ENCODE assay signal across 14 mouse cellular contexts in the genomic region with DNA sequence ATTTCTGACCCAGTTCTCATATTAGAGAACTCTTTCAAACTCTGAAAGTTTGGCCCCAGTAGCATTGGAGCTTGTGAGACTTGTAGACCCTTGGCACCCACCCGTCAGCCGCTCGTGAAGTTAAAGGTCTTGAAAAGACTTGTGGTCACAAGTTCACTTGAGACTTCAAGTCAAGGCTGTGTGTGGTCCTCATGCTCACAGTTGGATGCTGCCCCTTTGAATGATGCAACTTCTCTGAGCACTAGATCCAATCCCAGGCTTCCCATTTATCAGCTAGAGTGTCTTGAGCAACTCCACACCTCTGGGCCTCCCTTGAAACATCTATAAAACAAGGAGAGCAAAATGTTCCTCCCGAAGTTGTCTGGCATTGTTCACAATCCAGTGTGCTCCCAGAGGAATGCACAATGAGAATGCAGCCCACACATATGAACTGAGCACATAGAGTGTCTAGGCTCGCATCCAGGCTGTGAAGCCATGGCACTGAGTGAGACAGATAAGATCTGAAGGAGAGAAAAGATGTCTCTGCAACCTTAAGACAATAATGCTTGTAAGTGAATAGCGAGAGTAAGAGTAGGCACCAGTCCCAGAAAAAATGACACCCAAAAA.
DNase-seq lines count a peak whose midpoint lies in the region; ATAC-seq lines count a peak whose summit lies in the region.
"Had no signal": no experiment of that assay in that cellular context is flagged by ENCODE, and none has a peak within 500 bp of the region (broad histone marks: within the 10 kb centered on the region; RNA-seq: fewer than 3 reads in every experiment).

No protein-coding gene starts in this region.

- DNase-seq in kidney, postnatal 14 days = peak; percentile 4
- DNase-seq in kidney, postnatal 25 days = no peak
- DNase-seq in heart, adult 9 months (ENCODE audit: low spot score in 2 of 2) = peak; percentile 18 to 23
- no peak for DNase-seq in limb, embryonic 10.5 days (ENCODE audit: low spot score)
- DNase-seq in skeletal muscle tissue, adult 2 months (ENCODE audit: low read depth, low spot score) = peak; percentile 20
- DNase-seq in embryo, embryonic 9.5 days (ENCODE audit: extremely low spot score) = no peak
- DNase-seq: gastrocnemius, adult 2 months had no signal

- no peak overlapping the region for H3K4me2 ChIP-seq in midbrain, embryonic 16.5 days (ENCODE audit: low read length)
- H3K4me2 ChIP-seq: embryonic facial prominence, embryonic 15.5 days; forebrain, embryonic 13.5 days; liver, embryonic 12.5 days; neural tube, embryonic 13.5 days had no signal

- no peak for ATAC-seq in midbrain, embryonic 16.5 days
- ATAC-seq: forebrain, embryonic 13.5 days; liver, embryonic 12.5 days had no signal

- H3K4me1 ChIP-seq in limb, embryonic 10.5 days = peaks cover 43% of the 10 kb centered on the region
- peaks cover 11% of the 10 kb centered on the region for H3K4me1 ChIP-seq in midbrain, embryonic 16.5 days (ENCODE audit: control insufficient read depth, insufficient read depth, low read length)
- H3K4me1 ChIP-seq: liver, embryonic 12.5 days; megakaryocyte, embryonic 14.5 days had no signal

- 0 out of 2 replicates have a peak overlapping the region, but pooled peaks have one; percentile 20 for H3K27ac ChIP-seq in limb, embryonic 10.5 days
- H3K27ac ChIP-seq in midbrain, embryonic 16.5 days (ENCODE audit: low read length) = no peak overlapping the region
- H3K27ac ChIP-seq: embryonic facial prominence, embryonic 15.5 days; forebrain, embryonic 13.5 days; gastrocnemius, adult 2 months; layer of hippocampus, adult 2 months; liver, embryonic 12.5 days; neural tube, embryonic 13.5 days had no signal

- 88% methylated on average over 6 of the region's 6 CpGs for WGBS in limb, embryonic 10.5 days
- WGBS in midbrain, embryonic 16.5 days = 86% methylated on average over 6 of the region's 6 CpGs

- no peak overlapping the region for H3K9ac ChIP-seq in midbrain, embryonic 16.5 days (ENCODE audit: low read depth, low read length)
- H3K9ac ChIP-seq: embryonic facial prominence, embryonic 15.5 days; forebrain, embryonic 13.5 days; liver, embryonic 12.5 days; neural tube, embryonic 13.5 days had no signal

- no peaks in the 10 kb centered on the region for H3K36me3 ChIP-seq in limb, embryonic 10.5 days
- H3K36me3 ChIP-seq in midbrain, embryonic 16.5 days (ENCODE audit: control insufficient read depth, insufficient read depth, low read length) = no peaks in the 10 kb centered on the region
- H3K36me3 ChIP-seq: embryonic facial prominence, embryonic 15.5 days; liver, embryonic 12.5 days; neural tube, embryonic 13.5 days had no signal

- no peaks in the 10 kb centered on the region for H3K9me3 ChIP-seq in limb, embryonic 10.5 days (replicated peaks)
- no peaks in the 10 kb centered on the region for H3K9me3 ChIP-seq in midbrain, embryonic 16.5 days (replicated peaks; ENCODE audit: control insufficient read depth, low read length, poor library complexity, severe bottlenecking)
- H3K9me3 ChIP-seq: embryonic facial prominence, embryonic 15.5 days; forebrain, embryonic 13.5 days; liver, embryonic 12.5 days; megakaryocyte, embryonic 14.5 days; neural tube, embryonic 13.5 days had no signal

- no peak overlapping the region for H3K4me3 ChIP-seq in limb, embryonic 10.5 days
- H3K4me3 ChIP-seq in midbrain, embryonic 16.5 days (ENCODE audit: low read depth, low read length) = no peak overlapping the region
- H3K4me3 ChIP-seq: embryonic facial prominence, embryonic 15.5 days; forebrain, embryonic 13.5 days; gastrocnemius, adult 2 months; layer of hippocampus, adult 2 months; liver, embryonic 12.5 days; megakaryocyte, embryonic 14.5 days; neural tube, embryonic 13.5 days had no signal

- H3K27me3 ChIP-seq in limb, embryonic 10.5 days (ENCODE audit: low read depth, poor library complexity, severe bottlenecking) = no peaks in the 10 kb centered on the region
- H3K27me3 ChIP-seq in midbrain, embryonic 16.5 days (ENCODE audit: control insufficient read depth, insufficient read depth, low read depth, low read length) = no peaks in the 10 kb centered on the region
- H3K27me3 ChIP-seq: embryonic facial prominence, embryonic 15.5 days; forebrain, embryonic 13.5 days; liver, embryonic 12.5 days; megakaryocyte, embryonic 14.5 days; neural tube, embryonic 13.5 days had no signal

Comparison
In these comparisons a context has a peak if more than half of its experiments do, and no peak if none do; other contexts are left out.
1. DNase-seq: peak in kidney, postnatal 14 days (single experiment), heart, adult 9 months (2 of 2) and skeletal muscle tissue, adult 2 months (single experiment); none in kidney, postnatal 25 days (0 of 2), limb, embryonic 10.5 days (single experiment) and embryo, embryonic 9.5 days (single experiment).